Mouse (Mus musculus) brain, embryonic 18.5 days (tissue): ENCODE results near the gene Fbxo34.
"Not testable (repeated sequence)": the region's sequence is repeated elsewhere in the genome, so short reads cannot be mapped to it uniquely, and the experiment has no call there.

Experiments used
- DNase-seq: peaks from one replicate; pipeline ENCODE4 v3.0.0-alpha.2; 2012; ENCODE audit warnings: low read depth, low spot score

Gene Fbxo34

DNA sequence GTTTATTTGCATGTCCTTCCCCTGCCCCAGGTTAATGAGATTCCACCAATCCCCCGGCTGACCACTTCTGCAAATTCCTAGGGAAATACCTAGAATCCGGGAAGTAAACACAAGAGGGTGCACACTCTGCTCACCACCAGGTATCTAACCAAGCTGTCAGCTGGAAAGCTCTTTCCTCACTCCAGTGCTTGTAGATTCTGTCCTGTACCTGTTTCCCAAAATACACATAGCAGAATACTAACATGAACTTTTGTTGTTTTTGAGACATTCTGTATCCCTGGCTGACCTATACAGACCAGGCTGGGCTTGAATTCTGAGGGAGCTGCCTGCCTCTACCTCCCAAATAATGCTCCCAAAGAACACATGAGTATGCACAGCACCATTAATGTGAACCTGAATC lies 110.5 kb downstream of the Fbxo34 start:
- no peak for DNase-seq

DNA sequence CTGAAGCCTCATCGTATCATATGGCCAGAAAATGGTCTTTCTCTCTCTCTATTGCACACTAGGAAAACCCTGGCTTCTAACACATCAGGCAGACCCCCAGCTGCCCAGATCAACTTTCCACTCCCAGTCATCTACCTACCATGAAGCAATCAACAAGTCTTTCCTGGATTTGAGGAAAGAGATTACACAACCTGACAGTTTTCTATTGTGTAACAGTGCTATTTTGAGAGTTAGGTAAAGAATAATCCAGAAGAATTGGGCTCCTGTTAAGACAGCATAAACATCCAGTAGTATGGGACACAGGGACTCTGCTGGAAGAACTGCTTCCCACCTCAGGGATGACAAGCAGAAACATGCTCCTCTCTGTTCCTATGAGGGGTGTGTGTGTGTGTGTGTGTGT lies 112.3 kb downstream of the Fbxo34 start:
- no peak for DNase-seq

- DNase-seq: no peak
Measured at GRCm38 (mm10) chr14:47563106-47563505, 112.9 kb downstream of the Fbxo34 start.

DNA sequence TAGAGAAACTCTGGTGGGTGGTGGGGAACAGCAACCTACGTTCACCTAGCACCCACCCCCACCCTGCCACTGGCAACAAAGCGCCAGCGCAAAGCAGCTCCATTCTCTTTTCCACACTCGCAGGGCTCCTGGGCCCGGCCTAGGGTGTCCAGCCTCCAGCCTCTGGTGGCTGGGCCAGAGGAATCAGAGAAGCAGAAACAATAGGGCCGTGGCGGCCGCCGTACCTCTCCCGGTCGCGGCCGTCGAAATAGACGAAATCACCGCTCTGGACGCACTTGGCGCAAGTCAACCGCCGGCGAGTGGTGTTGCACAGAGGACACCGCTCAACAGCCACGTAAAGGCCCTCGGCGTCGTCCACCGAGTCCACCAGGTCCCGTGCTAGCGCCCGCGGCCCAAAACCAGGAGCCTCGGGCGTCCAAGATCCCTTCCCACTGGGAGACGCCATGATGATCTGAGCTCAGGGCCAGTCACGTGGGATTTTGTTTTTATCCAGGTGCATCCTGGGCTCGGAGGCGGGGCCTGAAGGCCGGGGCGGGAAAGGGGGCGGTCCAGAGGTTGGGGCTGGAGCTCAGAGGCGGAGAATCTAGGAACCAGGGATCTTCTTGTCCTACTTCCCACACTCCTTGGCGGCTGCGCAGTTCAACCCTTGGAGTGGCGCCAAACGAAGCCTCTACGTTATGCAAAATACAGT lies 117.9 kb downstream of the Fbxo34 start:
- DNase-seq: peak; percentile 92

DNA sequence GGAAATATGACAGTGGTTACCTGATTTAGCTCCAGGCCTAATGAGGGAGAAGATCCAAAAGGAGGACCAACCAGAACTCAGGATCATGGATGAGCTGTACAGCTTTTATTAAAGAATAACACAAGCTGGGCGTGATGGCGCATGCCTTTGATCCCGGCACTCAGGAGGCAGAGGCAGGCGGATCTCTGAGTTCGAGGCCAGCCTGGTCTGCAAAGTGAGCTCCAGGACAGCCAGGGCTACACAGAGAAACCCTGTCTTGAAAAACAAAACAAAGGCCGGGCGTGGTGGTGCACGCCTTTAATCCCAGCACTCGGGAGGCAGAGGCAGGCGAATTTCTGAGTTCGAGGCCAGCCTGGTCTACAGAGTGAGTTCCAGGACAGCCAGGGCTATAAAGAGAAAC lies 120.3 kb downstream of the Fbxo34 start, which contains the start of gene Atg14:
Gene Atg14, minus strand, starts transcription at position 101 of the 400 bp plus-strand sequence.
- DNase-seq: not testable (repeated sequence)

- no peak for DNase-seq
Measured at GRCm38 (mm10) chr14:47572707-47573106, 122.5 kb downstream of the Fbxo34 start.

DNA sequence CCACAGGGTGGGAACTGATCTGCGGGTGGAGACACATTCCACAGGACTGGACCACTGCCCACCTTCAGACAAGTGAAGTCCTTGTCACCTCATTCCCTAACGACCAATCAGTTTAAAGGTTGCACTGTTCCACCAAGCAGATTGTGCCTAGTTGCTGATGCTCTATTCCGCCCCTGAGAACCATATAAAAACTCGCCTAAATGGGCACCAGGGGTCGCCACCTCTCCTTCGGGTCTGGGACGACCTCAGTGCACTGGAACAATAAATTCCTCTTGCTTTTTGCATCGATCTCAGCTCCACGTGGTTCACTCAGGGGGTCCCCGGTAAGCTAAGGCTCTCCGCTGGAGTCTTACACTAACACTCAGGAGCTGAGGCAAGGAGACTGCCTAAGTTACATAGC lies 124.5 kb downstream of the Fbxo34 start:
- no peak for DNase-seq

DNA sequence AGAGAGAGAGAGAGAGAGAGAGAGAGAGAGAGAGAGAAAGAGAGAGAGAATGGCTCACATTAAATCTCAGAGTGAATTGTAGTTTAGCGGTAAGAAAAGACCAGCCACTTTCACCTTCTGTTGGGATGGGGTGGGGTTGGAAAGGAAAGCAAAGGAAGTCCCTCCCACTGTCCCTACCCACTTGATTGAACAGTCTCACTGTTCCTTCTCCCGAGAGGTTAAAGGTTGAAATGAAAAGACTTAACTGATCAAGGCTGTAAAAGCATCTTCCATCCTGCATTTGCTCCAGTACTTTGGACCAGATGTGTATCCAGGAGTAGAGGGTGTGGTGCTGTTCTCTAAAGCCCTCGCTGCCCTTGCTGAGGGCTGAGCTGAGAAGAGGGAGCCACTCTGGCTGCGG lies 126.5 kb downstream of the Fbxo34 start:
- no peak for DNase-seq

- DNase-seq: no peak
Measured at GRCm38 (mm10) chr14:47578086-47578485, 127.9 kb downstream of the Fbxo34 start.

GRCm38 (mm10) chr14:47581280-47581679 lies 131.1 kb downstream of the Fbxo34 start:
- DNase-seq: no peak
